Mouse (Mus musculus) monocyte, adult 5-6 weeks (primary cell): ENCODE data around the gene Bbs7. TPM values are rescaled to one million over a fixed set of nuclear protein-coding genes. Genes with fewer than 3 reads are reported as not detected.

Source experiments
- ATAC-seq: fragments of 153-309, 156-312 bp; replicated peaks from 2 replicates; pipeline ENCODE4 v1.8.0; 2017; ENCODE audit warnings: mild to moderate bottlenecking; ENCODE audit not compliant: low TSS enrichment, insufficient number of reproducible peaks, severe bottlenecking, poor library complexity, low FRiP score
- total RNA-seq: library from RNA; stranded (forward); fragments of 200-1000, 200-491, 200-594 nt; gene quantifications from 3 replicates; pipeline ENCODE4 v1.2.3, GENCODE M21; 2017

Bbs7 gene
- total RNA-seq, 1 experiment from 2014 or later = 2.4 TPM

DNA sequence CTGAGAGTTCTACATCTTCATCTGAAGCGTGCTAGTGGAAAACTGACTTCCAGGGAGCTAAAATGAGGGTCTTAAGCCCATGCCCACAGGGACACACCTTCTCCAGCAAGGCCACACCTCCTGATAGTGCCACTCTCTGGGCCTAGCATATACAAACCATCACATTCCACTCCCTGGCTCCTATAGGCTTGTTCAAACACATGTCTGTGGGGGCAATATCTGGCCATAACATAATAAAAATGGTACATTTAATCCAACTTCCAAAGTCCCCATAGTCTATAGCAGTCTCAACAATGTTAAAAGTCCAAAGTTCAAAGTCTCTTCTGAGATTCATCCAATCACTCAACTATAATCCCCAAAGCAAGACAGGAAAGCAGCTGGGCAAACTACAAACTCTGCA, 55.7 kb downstream of the Bbs7 start:
- ATAC-seq = no peak

DNA sequence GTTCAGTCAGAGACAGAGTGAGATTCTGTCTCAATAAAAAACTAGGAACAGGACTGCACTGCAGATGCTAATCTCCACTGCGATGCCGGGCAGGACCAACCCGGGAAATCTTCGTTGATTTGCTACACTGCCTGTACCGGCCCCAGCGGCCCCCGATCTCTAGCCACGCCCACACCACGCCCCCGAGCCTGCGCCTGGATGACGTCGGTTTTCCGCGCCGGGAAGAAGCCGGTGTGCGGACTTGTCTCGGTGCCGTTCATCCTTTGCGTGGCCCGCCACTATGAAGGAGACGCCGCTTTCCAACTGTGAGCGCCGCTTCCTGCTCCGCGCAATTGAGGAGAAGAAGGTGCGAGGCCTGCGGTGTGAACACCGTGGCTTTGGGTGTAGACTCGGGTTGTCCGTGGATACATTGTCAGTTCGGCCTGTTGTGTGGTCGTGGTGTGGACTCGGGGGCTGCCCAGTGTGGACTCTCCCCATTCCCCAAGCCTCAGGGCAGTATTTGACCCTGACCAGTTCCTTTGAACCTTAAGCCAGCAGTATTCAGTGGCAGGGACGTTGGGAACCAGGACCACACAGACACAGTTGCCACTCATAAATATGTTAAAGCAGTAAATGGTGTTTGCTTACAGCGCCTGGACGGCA, 60.8 kb downstream of the Bbs7 start, which contains the start of gene Exosc9:
Gene Exosc9, plus strand, starts transcription at position 201 of the 642 bp plus-strand sequence.
- ATAC-seq = peak; percentile 95

DNA sequence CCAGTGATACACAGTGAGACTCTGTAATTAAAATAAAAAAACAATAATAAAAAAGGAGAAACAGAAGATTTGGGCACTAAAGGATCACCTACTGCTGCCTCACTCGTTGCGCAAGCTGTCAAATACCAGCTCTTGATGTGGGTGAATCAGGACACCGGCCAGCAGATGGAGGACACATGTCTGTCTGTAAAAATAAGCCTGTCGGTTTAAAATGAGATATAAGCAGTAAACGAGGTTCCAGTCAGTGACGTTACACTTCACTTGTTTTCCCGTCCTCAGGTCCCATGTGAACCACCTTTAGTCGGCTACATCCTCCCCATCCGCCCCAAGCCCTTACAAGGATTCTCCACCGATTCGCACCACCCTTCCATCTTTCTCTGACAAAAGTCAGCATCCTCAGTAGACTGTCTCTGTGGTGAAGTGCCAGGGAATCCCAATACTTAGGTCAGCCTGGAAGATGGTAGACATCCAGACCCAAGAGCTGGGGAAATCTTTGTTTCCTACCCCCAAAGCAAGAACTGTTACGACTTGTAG, 61.4 kb downstream of the Bbs7 start:
- ATAC-seq = peak; percentile 11; the same call in 1 of the 2 replicates

DNA sequence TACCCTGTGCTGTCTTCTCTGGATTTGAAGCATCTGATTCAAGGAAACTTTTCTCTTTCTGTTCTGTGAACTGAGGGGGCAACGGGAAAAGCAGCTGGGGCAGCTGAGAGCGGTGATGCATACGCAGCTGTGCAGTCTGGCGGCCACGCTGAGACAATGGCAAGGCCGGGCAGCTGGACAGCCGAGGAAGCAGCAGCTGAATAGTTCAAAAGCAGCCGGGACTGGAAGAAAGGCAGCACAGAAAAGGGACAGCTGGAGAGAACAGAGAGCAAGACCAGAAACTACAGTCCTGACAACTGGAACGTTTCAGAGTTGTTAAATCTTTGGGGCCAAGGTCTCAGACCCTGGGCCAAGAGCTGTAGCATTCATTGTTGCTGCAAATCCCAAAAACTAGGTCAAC, 61.9 kb downstream of the Bbs7 start:
- no peak for ATAC-seq

DNA sequence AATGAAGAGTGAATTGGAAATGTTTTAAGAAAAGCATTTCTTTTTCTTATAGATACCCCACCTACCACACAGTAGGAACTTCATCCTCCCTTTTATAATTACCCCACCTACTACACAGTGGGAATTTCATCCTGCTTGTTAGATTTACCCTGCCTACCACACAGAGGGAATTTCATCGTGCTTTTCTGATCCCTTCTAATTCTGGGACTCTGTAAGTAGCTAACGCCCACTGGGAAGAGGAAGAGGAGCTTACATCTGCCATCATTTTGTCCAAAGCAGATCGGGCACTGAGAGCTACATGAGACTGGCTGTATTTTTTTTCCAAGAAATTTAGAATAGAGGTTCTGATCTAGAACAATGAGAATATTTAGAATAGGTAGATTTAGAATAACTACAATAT, 68.3 kb downstream of the Bbs7 start:
- no peak for ATAC-seq

DNA sequence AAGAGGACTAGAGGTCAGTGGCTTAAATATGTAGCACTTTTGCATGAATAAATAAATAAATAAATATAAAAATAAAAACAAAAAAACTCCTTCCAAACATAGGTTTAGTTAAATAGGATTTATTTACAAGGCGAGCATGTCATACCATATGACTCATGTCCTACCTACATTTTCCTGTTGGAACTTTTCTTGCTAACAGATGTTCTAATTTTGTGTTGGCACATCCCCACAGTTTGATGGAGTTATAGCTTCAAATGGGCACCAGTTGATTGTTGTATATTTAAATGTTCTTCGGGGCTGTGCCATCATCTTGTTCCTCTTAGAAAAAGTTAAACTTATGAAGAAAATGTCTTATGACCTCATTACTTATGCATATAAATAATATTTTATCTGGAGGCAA, 71.9 kb downstream of the Bbs7 start:
- ATAC-seq = no peak

DNA sequence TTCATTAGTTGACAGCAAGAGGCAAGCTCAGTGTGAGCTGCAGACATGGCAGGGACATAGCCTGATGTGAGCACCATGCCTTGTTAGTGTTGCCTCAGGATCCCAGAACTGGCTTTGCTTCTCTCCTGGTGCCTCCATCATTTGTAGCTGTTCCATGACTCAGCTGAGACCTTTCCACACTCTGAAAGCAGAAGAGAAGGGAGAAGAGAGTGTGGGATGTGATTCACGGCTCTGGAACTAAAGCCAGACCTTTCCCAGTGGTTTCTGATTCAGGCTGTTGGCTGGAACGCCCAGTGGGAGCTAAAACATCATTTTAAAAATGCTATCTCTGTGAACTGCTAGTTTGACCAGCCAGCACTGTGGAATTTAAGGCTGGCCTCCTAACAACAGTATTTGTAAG, 72.5 kb downstream of the Bbs7 start:
- no peak for ATAC-seq

DNA sequence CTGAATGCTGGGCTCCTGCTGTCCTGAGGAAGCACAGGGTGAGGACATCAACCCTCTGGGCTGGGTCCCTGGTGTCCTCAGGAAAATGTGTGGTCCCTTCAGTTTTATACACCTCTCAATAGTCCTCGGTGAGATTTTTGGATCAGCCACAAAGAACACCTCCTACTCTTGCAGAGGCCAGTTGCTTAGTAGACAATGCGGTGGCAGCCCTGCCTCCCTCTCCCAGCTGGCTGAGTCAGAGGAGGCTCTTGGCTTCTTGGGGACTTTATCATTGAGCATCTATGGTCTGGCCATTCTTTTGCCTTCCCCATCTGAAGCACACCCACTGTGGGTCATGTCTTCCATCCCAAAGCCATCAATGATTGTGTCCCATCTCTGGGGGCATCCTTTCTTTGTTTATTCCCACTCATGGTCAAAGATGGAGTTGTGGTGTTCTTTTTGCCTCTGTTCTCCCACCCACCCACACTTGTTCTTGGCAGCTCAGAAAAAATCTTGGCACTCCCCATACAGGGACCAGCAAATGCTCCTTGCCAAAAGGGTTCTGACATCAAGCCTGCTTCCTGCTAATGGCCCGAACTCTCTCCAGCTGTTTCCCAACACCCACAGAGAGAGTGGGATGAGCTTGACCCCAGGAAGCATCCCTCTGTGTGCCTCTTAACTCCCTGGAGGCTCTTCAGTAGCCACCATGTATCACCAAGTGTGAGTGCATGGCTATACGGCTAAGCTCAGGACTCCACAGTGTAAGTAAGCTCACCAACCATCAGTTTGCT, 75.4 kb downstream of the Bbs7 start:
- no peak for ATAC-seq

DNA sequence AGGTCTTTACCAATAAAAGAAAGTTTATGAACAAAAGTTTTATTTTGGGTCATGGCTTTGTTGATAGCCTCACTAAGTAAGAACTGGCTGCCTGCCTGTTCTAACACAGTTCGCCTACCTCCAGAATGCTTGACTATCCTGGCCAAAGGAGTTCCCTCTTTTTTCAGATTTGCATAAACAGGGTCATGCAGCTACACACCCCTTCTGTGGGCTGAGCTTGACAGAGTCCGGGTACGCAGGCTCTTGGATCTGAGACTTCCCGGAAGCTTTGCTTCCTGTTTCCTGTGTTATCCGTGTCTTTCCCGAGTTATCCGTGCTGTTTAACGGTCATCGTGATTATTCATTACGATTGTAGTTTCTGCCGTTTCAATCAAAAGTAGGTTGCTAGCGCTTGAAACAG, 77.2 kb downstream of the Bbs7 start:
- no peak for ATAC-seq

DNA sequence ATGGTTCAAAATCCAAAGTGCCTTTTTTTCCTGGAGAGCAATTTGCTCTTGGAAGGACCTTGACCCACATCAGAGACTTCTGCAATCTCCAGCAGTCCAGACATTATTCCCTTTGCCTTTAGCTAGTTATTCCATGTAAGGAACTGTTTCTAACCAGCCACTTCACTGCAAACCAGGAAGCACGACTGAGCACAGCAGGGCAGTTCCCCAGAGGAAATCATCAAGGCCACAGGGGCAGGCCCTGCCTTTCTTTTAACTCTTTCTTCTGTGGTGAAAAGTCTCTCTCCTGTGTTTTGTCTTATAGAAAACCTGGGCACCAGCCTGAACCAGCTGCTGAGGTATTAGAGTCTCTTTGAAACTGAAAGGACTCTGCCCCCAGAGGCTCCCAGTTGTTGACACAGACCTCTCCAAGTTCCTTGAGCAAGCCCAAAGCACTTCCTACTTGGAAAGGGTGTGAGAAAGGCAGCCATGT, 80.0 kb downstream of the Bbs7 start:
- ATAC-seq = no peak

DNA sequence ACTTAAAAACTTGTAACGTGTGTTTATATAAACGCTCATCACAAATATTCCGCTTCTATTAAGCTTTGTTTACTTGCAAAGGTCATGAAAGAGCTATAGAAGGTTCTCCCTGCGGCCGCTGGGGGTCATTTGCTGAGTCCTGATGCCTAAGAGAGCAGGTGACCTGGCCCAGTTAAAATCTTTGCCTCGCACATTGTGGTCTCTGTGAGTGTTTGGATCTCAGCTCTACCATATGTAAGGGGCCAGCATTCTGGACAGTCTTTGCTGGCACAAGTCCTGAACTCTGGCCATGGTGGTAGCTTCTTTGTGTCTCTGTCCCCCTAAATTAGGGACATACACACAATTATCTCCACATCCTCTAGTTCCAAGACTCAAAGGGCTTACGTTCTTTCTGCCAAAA, 80.5 kb downstream of the Bbs7 start:
- ATAC-seq = no peak

DNA sequence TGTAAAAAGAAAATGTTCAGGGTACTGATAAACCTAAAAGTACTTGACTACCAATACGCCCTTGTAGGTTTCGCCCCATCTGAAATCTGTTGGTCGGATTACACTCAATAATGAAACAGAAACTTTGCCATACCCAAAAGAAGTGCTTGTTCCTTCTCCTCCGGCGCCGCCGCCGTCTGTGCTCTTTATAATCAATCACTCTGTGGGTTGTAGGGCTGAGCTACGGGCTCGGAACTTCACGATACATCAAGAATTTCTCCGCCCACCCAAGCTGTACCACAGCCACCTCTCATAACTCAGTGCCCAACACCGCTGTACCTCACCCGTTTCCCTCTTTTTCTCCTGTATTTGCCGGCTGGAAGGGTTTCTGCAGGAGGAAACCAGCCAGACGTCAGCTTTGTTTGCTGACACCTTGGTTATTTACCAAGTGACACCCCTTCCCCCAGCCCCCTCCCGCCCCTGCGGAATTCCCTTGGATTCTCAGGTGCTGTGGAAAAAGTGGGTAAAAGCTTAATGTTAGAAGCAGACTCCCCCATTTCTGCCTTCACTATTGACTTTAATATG, 81.2 kb downstream of the Bbs7 start:
- no peak for ATAC-seq

DNA sequence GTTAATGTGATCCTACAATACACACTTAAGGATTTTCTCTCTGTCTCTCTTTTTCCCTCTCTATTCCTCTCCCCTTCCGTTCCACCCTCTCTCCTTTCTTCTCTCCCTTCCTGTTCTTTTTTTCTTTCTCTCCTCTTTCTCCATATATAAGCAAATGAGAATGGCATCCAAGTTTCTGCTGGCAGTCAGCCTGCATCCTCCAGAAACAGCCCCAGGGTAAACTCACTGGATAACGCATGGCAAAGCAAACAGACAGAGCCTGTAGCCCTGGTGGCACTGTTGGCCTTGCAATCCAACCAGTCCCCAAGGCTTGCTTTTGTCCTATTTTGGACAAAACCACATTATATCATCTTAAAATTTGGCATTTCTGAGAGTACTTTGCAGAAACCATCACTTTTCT, 82.0 kb downstream of the Bbs7 start:
- ATAC-seq = no peak

DNA sequence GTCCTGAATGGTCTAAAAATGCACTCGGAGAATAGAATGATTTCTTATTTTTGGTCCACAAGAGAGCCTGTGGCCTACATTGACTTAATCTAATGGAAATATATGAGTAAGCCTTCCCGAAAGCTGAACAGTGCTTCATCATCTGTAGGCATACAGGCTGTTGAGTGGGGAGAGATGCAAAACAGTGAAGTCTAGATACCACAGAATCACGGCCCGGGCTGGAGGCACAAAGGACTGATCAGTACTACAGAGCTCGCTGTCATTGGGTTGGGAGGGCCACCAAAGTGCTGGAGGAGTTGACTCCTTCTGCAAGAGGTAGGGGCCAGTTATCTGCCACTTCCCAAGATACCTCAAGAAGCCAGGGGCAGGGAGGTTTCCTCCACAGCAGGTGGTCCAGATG, 82.5 kb downstream of the Bbs7 start:
- no peak for ATAC-seq

DNA sequence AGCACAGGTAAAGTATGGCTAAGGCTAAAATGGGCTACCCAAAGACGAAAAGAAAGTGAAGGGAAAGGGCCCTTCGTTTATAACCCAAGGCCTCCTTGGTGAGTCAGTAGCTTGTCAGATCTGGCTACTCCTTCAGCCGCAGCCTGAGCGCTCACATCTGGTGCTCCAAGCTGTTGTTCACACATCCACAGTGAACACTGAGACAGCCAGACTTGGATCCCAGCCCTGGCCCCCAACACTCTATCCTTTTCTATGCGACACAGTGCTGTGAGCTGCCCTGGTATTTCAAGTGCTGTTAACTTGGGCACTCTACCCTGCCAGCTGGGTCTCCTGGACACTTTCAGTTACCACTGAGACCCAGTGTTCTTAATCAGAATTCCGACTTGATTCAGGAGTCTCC, 82.9 kb downstream of the Bbs7 start:
- no peak for ATAC-seq

DNA sequence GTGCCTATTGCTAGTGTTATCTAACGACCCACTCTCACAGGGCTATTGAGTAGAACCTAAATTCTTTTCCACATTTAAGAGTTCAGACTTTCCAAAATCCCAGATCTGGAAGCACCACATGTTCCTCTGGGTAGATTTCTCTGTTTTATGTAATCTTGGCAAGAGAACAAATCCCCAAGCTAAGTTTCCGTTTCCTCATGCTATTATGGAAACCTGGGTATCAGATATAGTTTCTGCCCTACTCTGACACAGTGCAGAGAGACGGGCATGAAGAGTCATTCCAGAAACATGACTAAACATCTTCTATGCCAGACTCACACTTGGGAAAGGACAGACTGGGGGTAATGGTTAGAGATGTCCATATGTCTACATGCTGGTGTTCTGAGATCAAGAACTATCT, 88.8 kb downstream of the Bbs7 start:
- ATAC-seq = no peak
